8 mouse cellular contexts compared by ENCODE assay signal in genomic region chr7:19572926-19573775, GRCm38 (mm10). TPM values are rescaled to one million over a fixed set of nuclear protein-coding genes. Genes with fewer than 3 reads are reported as not detected.
DNase-seq lines count a peak whose midpoint lies in the region; ATAC-seq lines count a peak whose summit lies in the region.

No protein-coding gene starts in this region.

- ATAC-seq in hindbrain, embryonic 13.5 days (ENCODE audit: low FRiP score) = peak; percentile 84

- peaks cover 36% of the 10 kb centered on the region for H3K27me3 ChIP-seq in hindbrain, embryonic 13.5 days

- H3K9ac ChIP-seq in hindbrain, embryonic 13.5 days = peak overlapping the region; percentile 85

- peak overlapping the region; percentile 76 for H3K27ac ChIP-seq in hindbrain, embryonic 13.5 days

- peaks cover 36% of the 10 kb centered on the region for H3K4me1 ChIP-seq in hindbrain, embryonic 13.5 days (replicated peaks)

- peak overlapping the region; percentile 73 for H3K4me3 ChIP-seq in hindbrain, embryonic 13.5 days

- H3K4me2 ChIP-seq in hindbrain, embryonic 13.5 days = peak overlapping the region; percentile 85

- peak; percentile 94 for DNase-seq in Muller cell, postnatal 12 days (ENCODE audit: inconsistent ontology term)
- DNase-seq in cerebellum, adult 9-11 months = peak; percentile 78
- peak; percentile 52 to 59 for DNase-seq in frontal cortex, postnatal 14 days (ENCODE audit: low spot score in 2 of 2)
- DNase-seq in left cerebral cortex, adult 11 months (ENCODE audit: low spot score) = peak; percentile 60
- peak; percentile 89 to 91 for DNase-seq in lung, postnatal 4 days
- peak; percentile 91 for DNase-seq in retina, postnatal 1 day
- peak; percentile 60 to 77 for DNase-seq in urinary bladder, adult 18-20 months (ENCODE audit: low spot score in 2 of 2)

- WGBS in hindbrain, embryonic 13.5 days = 1% methylated on average over 53 of the region's 53 CpGs

- H3K36me3 ChIP-seq in hindbrain, embryonic 13.5 days = peaks cover 21% of the 10 kb centered on the region

- no peaks in the 10 kb centered on the region for H3K9me3 ChIP-seq in hindbrain, embryonic 13.5 days

RNA-seq across cellular contexts. Expression of gene Zfp296, which starts 3.9 kb away (rescaled TPM):
- polyA plus RNA-seq in hindbrain, embryonic 13.5 days (2015; fragmentation: Nextera tagmentation; extraction: Ambion mirVana) = 0.17 and 0.22 TPM in 2 replicates

RNA-seq across cellular contexts. Expression of gene Gemin7, which starts 4.2 kb away (rescaled TPM):
- 139 and 144 TPM in 2 replicates for polyA plus RNA-seq in hindbrain, embryonic 13.5 days (2015; fragmentation: Nextera tagmentation; extraction: Ambion mirVana)

RNA-seq across cellular contexts. Expression of gene Ppp1r37, which starts 10.3 kb away (rescaled TPM):
- 32.1 and 32.7 TPM in 2 replicates for polyA plus RNA-seq in hindbrain, embryonic 13.5 days (2015; fragmentation: Nextera tagmentation; extraction: Ambion mirVana)

RNA-seq across cellular contexts. Expression of gene Clasrp, which starts 31.1 kb away (rescaled TPM):
- 54.2 and 60.5 TPM in 2 replicates for polyA plus RNA-seq in hindbrain, embryonic 13.5 days (2015; fragmentation: Nextera tagmentation; extraction: Ambion mirVana)

RNA-seq across cellular contexts. Expression of gene Nkpd1, which starts 55.5 kb away (rescaled TPM):
- 0.32 and 0.50 TPM in 2 replicates for polyA plus RNA-seq in hindbrain, embryonic 13.5 days (2015; fragmentation: Nextera tagmentation; extraction: Ambion mirVana)

Comparison
In these comparisons a context has a peak if more than half of its experiments do, and no peak if none do; other contexts are left out.
1. Peak in every context shown above with its lines: DNase-seq, ATAC-seq, H3K4me3 ChIP-seq and H3K27ac ChIP-seq.